Mouse (Mus musculus): ENCODE measurements around the gene Sync.

The Sync gene

DNA sequence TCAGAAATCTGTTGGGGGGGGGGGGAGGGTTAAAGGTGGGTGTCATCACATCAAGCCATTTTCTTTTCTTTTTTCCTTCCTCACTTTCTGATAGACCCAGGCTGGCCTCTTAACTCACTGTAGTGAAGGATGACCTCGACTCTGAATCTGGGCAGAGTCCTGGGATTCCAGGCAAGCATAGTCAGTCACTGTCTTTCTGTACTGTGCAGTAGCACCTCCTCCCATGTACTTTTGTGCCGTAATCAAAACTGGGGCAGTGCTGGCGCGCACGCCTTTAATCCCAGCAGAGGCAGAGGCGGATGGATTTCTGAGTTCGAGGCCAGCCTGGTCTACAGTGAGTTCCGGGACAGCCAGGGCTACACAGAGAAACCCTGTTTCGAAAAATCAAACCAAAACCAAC is 16.4 kb downstream of the Sync start:
- in situ Hi-C loops (cut with MboI, MseI), result no loop called here

DNA sequence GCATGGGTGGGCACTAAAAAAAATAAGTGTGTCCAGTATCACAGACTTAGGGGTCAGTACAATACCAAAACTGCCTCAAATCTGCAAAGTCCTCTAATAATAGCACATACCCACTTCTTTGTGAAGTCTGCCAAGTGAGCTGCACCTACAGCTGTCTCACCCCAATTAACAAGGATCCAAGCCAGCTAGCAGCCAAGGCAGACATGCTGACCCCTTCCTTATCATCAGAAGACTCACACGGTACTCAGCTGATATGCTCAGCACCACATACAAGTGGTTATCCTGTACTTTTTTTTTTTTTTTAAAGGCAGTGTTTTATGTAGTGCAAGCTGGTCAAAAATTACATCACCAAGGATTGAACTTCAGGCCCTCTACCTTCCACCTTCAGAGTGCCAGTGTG is 16.9 kb downstream of the Sync start:
- in situ Hi-C loops (cut with MboI, MseI), result no loop called here

DNA sequence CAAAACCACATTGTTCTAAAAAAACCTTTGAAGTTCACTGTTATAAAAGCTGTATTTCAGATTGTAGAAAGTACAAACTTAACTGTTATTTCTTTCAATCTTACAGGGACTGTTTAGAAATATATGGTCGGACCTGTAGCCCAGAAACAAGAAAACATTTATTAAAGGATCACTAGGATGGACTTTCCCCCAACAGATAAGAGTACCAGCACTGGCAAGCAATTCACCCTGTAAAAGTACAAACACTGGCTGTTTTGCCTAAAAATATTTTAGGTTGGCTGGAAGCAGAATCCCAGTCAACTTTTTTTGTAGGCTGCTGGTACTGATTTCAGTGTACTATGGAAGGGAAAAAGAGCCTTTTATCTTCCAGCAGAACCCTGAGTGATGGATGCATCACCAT is 20.5 kb downstream of the Sync start:
- in situ Hi-C loops (cut with MboI, MseI), result no loop called here

DNA sequence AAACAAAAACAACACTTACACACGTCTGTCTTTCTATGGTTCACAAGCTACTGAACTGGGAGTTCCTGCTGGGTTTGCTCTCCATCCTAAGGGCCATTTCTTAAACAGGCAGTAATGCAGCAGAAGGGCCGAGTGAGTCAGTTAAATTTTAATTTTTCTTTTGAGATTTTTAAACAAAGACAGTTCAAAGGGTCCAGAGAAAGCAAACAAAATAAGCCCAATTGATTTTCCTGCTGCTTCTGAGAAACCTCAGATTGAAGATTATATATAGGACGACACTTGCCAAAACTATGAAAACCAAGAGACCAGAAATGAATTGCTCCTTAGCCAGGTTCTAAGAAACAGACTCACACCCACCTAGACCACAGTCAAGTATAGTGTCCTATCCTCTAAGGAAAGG is 26.5 kb downstream of the Sync start:
- in situ Hi-C loops (cut with MboI, MseI), result no loop called here

DNA sequence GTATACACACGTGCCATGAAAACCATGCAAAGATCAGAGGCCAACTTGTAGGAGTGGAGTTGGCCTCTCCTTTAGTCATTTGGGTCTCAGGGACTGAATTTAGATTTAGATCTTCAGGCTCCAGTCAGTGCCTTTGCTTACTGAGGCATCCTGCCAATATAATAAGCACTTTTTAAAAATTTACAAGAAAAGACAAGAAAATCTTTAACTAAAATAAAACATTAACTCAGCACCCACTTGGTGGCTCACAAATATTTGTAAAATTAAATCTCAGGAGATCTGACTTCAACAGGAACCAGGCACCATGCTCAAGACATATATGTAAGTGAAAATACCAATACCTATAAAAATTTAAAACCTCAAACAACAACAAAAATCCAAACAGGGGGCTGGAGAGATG is 33.5 kb downstream of the Sync start:
- in situ Hi-C loops (cut with MboI, MseI), result no loop called here

GRCm38 (mm10) chr4:129322042-129322441 is 34.6 kb downstream of the Sync start:
- in situ Hi-C loops (cut with MboI, MseI), result no loop called here

GRCm38 (mm10) chr4:129323491-129323890 is 36.1 kb downstream of the Sync start:
- in situ Hi-C loops (cut with MboI, MseI), result no loop called here

DNA sequence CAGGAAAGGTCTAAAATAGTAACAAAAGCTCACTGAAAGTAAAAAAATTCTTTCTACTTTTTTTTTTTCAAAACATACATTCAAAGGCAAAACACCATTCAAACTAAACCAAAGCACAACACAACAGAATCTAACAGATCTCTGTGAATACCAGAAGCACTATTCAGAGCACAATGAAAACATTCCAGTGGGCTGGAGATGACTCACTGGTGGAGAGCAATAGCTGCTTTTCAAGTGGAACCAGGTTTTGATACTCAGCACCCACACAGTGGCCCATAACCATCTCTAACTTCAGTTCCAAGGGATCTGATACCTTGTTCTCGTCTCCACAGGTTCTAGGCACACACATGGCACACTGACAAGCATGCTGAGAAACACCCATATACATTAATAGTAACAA is 37.3 kb downstream of the Sync start:
- in situ Hi-C loops (cut with MboI, MseI), result no loop called here

DNA sequence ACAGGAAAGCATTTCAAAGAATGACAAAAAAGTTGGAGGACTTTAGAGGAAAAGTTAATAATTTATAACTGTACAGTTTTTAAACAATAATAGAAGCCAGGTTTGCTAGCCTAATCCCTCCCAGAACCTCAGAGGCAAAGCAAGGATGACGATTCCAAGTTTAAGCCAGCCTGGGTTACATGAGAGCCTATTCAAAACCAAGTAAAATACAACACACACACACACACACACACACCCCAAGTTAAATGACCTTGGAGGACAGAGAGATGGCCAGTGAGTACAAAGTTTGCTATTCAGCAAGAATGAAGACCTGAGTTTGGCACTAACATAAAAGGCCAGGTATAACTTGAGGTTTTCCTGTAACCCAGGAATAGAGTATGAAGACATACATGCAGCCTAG is 38.8 kb downstream of the Sync start:
- in situ Hi-C loops (cut with MboI, MseI), result no loop called here

DNA sequence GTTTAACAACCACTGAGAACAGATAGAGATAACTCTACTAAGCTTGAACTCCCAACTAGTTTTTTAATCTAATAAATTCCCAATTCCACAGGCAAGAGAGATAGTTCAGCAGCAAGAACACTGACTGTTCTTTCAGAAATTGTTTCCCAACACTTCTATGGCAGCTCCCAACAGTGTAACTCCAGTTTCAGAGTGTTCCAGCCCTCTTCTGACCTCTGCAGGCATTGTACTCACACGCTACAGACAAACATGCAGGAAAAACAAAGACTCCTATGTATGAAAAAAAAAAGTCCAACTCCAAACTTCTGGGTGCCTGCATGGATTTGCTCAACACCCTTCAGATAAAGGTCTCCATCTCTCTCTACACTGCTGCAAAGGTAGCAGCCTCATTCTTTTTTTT is 45.4 kb downstream of the Sync start:
- in situ Hi-C loops (cut with MboI, MseI), result no loop called here

DNA sequence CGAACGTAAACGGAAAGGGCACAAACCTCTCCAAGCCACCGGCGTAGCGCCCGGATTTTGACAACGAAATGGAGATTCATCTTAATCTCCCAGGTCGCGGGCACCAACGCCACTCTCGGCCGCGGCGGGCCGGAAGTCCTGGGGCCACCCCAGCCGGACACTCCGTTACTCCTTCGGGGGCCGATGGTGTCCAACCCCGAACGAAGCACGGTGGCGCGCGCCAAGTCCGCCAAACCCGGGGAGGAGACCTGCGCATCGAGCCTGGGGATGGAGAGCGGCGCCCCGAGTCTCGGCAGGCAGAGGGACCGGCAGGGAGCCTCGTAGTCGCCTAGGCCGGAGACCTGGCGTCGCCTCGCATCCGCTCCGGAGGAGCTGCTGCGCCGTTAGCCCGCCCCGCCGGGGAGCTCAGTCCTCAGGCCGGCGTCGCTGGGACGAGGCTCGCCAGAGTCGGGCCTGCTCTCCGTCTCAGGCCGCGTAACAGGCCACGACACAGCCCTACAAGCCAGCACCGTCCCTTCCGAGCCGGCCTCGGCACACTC is 47.3 kb downstream of the Sync start:
- in situ Hi-C loops (cut with MboI, MseI), result no loop called here

DNA sequence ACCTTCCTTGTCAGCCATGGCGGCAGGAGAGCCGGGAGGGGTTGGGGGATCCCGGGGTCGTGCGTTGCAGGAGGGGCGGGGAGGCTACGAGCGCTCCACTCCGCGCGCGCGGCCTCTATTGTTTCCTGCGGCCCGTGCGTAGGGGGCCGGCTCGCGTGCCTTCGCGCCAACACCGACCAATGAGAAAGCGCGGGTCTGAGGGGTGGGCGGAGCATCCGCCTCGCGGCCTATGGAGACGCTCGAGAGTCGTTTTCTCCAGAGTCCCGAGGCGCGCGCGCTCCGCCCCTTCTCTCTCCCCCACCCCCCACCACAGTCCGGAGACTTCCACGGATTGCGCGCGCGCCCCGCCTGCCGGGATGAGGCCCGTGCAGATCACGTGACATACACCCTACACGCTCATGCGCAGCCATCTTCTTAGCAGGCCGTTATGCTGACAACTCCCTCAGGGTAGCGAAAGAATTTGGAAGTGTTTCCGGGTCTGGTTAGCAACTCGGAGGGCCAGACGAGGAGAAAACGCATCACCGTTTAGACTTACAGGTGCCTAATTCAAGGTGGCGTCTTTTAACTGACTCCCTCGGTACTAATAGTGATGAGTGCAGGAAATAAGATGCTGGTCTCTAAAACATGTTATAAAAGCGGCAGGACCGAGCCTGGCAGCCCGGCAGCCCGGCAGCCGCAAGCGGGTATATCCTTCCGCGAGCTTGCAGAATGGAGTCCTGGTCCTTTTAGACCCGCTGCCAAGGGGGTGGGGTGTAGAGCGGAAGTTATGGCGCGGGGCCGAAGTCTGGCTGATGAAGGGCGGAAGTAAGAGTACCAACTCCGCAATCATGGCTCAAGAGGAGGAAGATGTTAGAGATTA is 48.0 kb downstream of the Sync start, which contains the start of the genes Rbbp4 and Zbtb8os:
Rbbp4 (minus strand) TSS at position 155 of the 859 bp plus-strand sequence.
Zbtb8os (plus strand) TSS at position 480 of the 859 bp plus-strand sequence.
- in situ Hi-C loops (cut with MboI, MseI), result no loop called here

GRCm38 (mm10) chr4:129336291-129336690 is 48.9 kb downstream of the Sync start:
- in situ Hi-C loops (cut with MboI, MseI), result no loop called here

DNA sequence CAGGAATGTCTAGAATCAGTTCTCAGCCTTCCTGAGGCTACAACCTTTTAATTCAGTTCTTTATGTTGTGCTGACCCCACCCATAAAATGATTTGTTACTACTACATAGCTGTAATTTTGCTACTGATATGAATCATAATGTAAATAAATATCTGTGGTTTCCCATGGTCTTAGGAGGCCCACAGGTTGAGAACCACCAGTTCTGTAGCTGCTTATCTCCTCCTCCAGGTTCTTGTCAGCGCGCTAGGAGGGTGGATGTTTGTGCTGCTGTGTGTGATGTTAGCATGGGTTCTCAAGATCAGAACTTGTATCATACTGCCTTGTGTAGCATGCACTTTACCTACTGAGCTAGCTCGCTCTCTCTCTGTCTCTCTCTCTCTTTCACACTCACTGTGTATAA is 52.3 kb downstream of the Sync start:
- in situ Hi-C loops (cut with MboI, MseI), result loop anchor here (10.0 kb wide), 1 partner anchor 275 kb away; the partner anchor contains the start of genes Dcdc2b and Iqcc

- in situ Hi-C loops (cut with MboI, MseI), result loop anchor here (10.0 kb wide), 1 partner anchor 273 kb away; the partner anchor contains the start of genes Dcdc2b and Iqcc
These were observed 54.5 kb downstream of the Sync start for GRCm38 (mm10) chr4:129341888-129342287.

DNA sequence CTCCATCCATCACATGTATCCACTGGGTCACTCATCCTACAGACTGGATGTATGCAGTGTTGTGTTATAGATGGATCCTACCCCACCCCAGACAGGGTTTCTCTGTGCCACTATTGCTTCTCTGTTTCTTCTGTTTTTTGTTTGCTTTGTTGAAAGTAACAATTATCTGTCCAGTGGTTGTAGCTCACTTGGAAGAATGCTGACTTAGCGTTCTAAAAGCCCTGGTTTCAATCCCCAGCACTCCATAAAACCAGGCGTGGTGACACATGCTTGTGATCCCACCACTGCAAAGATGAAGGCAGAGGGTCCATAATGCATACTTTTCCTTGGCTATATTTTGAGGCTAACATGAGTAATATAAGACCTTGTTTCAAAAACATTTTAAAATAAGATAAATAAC is 55.3 kb downstream of the Sync start:
- in situ Hi-C loops (cut with MboI, MseI), result loop anchor here (10.0 kb wide), 1 partner anchor 272 kb away; the partner anchor contains the start of genes Dcdc2b and Iqcc

DNA sequence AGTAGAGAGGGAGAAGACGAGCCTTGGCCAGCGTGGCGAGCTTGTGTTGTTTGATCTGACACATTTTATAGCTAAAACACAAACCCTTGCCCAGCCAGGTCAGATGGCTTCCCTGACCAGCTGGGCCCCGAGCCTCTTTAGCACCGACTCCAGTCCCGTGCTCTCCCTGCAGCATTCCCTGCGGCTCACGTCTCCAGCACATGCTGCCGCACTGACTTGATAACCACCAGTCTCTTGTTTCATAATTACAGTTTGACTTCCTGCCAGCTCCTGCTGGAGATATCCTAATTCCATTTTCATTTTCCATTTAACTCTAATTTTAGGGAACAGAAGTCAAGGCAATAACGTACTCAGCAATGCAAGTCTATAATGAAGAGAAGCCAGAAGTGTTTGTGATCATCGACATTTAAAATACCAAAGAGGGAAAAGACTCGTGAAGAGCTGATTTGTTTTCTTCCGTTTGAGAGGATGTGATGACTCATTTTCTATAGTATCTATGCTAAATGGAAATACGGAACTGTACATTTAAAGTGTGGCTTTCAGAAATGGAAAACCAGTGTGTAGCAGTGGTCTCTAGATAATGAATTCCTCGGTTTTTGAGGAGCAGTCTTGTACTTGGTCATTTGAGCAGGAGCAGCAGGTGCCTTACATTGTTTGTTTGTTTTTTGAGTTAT is 59.2 kb downstream of the Sync start:
- in situ Hi-C loops (cut with MboI, MseI), result loop anchor here (10.0 kb wide), 1 partner anchor 268 kb away; the partner anchor contains the start of genes Dcdc2b and Iqcc

- in situ Hi-C loops (cut with MboI, MseI), result loop anchor here (5.0 kb wide), 1 partner anchor 107 kb away; no protein-coding TSS in a partner anchor
These were observed 63.2 kb downstream of the Sync start for GRCm38 (mm10) chr4:129350644-129351043.

GRCm38 (mm10) chr4:129351111-129351510 is 63.7 kb downstream of the Sync start:
- in situ Hi-C loops (cut with MboI, MseI), result loop anchor here (5.0 kb wide), 1 partner anchor 106 kb away; no protein-coding TSS in a partner anchor

DNA sequence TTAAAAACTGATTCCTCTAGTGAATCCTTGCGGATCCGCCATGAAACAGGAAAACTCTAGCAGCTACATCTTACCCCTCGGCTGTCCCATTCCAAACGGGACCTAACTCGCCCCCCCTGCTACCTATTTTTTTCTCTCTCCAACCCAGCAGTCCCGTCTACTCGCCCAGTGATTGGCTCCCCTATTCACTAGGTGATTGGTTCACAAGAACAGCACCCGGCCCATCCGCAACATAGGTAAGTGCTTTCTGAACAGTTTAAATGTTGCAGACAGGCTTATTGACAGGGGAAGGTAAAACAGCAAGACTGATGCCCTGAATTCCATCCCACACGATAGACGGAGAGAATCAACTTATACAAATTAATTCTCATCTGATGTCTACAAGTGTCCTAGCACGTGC is 65.8 kb downstream of the Sync start:
- in situ Hi-C loops (cut with MboI, MseI), result loop anchor here (5.0 kb wide), 1 partner anchor 104 kb away; no protein-coding TSS in a partner anchor

- in situ Hi-C loops (cut with MboI, MseI), result loop anchor here (5.0 kb wide), 1 partner anchor 103 kb away; no protein-coding TSS in a partner anchor
These were observed 66.8 kb downstream of the Sync start for GRCm38 (mm10) chr4:129354236-129354635.

- in situ Hi-C loops (cut with MboI, MseI), result no loop called here
These were observed 70.3 kb downstream of the Sync start for GRCm38 (mm10) chr4:129357613-129358163.
